Mouse (Mus musculus) ES-E14 (cell line): Measurements from ENCODE around the gene Ube4b.

Experiments
- MAFK ChIP-seq: IDR thresholded peaks from 2 replicates; pipeline ENCODE4 v1.6.1; 2014; ENCODE audit warnings: mild to moderate bottlenecking, low read depth, low read length, inconsistent platforms; ENCODE audit not compliant: insufficient read depth
- ZC3H11A ChIP-seq: IDR thresholded peaks from 2 replicates; pipeline ENCODE4 v1.6.1; 2012; ENCODE audit warnings: low read depth, mild to moderate bottlenecking, inconsistent platforms, low read length, borderline replicate concordance
- ZNF384 ChIP-seq: IDR thresholded peaks from 2 replicates; pipeline ENCODE4 v1.6.1; 2012; ENCODE audit warnings: low read depth, low read length, inconsistent platforms

GRCm38 (mm10) chr4:149407461-149407860 is 19.1 kb downstream of the Ube4b start:
- 0 out of 2 replicates have a peak, but pooled peaks have one; percentile 63 for TF ChIP-seq MAFK
- TF ChIP-seq ZC3H11A: no peak
- TF ChIP-seq ZNF384: no peak
